Comparison of ENCODE assay signal across 30 mouse cellular contexts in genomic region chr2:125260326-125260725, GRCm38 (mm10).
"Had no signal": no experiment of that assay in that cellular context is flagged by ENCODE, and none has a peak within 500 bp of the region (broad histone marks: within the 10 kb centered on the region; RNA-seq: fewer than 3 reads in every experiment).

No protein-coding gene starts in this region.

- H3K4me2 ChIP-seq: heart, embryonic 11.5 days; heart, embryonic 13.5 days; heart, embryonic 15.5 days; hindbrain, embryonic 12.5 days; hindbrain, embryonic 13.5 days; hindbrain, embryonic 14.5 days; hindbrain, embryonic 15.5 days; intestine, embryonic 15.5 days; kidney, embryonic 15.5 days had no signal

- H3K4me3 ChIP-seq: heart, embryonic 13.5 days; heart, embryonic 15.5 days; hindbrain, embryonic 10.5 days; hindbrain, embryonic 12.5 days; hindbrain, embryonic 13.5 days; hindbrain, embryonic 15.5 days; intestine, embryonic 15.5 days; kidney, embryonic 15.5 days; layer of hippocampus, adult 2 months; left cerebral cortex, adult 2 months had no signal

- DNase-seq: heart, postnatal 10 days; heart, postnatal 14 days; heart, postnatal 36 days; heart, postnatal 4 days; kidney, adult 11 months; kidney, adult 18-20 months; kidney, adult 8-10 months; kidney, adult 9 months; kidney, postnatal 10 days; kidney, postnatal 14 days; kidney, postnatal 25 days; kidney, postnatal 4 days; layer of hippocampus, adult 9-11 months; layer of hippocampus, postnatal 36 days had no signal

- ATAC-seq: hindbrain, embryonic 16.5 days; hindbrain, postnatal 0 days; inflammation-experienced regulatory T-cells, adult 6 months had no signal

- H3K9me3 ChIP-seq: heart, embryonic 13.5 days; heart, embryonic 15.5 days; hindbrain, embryonic 10.5 days; hindbrain, embryonic 12.5 days; hindbrain, embryonic 13.5 days; hindbrain, embryonic 15.5 days; intestine, embryonic 15.5 days; kidney, embryonic 15.5 days had no signal

- H3K4me1 ChIP-seq: hindbrain, embryonic 10.5 days; hindbrain, embryonic 12.5 days; intestine, embryonic 15.5 days; kidney, embryonic 15.5 days had no signal

- H3K27me3 ChIP-seq: heart, embryonic 13.5 days; heart, embryonic 15.5 days; hindbrain, embryonic 12.5 days; hindbrain, embryonic 13.5 days; hindbrain, embryonic 15.5 days; intestine, embryonic 15.5 days; kidney, embryonic 15.5 days had no signal

- H3K9ac ChIP-seq: heart, embryonic 13.5 days; heart, embryonic 15.5 days; hindbrain, embryonic 12.5 days; hindbrain, embryonic 13.5 days; hindbrain, embryonic 14.5 days; hindbrain, embryonic 15.5 days; intestine, embryonic 15.5 days; kidney, embryonic 15.5 days had no signal

- H3K27ac ChIP-seq: heart, embryonic 13.5 days; heart, embryonic 15.5 days; hindbrain, embryonic 10.5 days; hindbrain, embryonic 12.5 days; hindbrain, embryonic 13.5 days; hindbrain, embryonic 14.5 days; hindbrain, embryonic 15.5 days; hindbrain, postnatal 0 days; intestine, embryonic 15.5 days; kidney, embryonic 15.5 days; kidney, postnatal 0 days; layer of hippocampus, adult 2 months; left cerebral cortex, adult 2 months had no signal
